Mouse (Mus musculus): Measurements from ENCODE around the gene Sbds. TPM values are rescaled to one million over a fixed set of nuclear protein-coding genes. Genes with fewer than 3 reads are reported as not detected.
A peak's percentile ranks its signal among the peaks of the same experiment; 100 is the strongest.

Gene Sbds
- 100 to 1,000 TPM; 102 to 134 TPM for polyA plus RNA-seq (2017; shearing (Covaris generic))

- peak; percentile 74 for ATAC-seq
Observed at GRCm38 (mm10) chr5:130255017-130255720, at the start of gene Sbds, which contains the start of gene Tyw1. Gene Sbds, minus strand, starts transcription at chr5:130255530. Gene Tyw1, plus strand, starts transcription at chr5:130255619.

GRCm38 (mm10) chr5:130303611-130304010 lies 48.3 kb upstream of the Sbds start:
- ATAC-seq = no peak

GRCm38 (mm10) chr5:130299526-130299925 lies 44.2 kb upstream of the Sbds start:
- no peak for ATAC-seq

GRCm38 (mm10) chr5:130298831-130299460 lies 43.6 kb upstream of the Sbds start:
- no peak for ATAC-seq

GRCm38 (mm10) chr5:130296071-130296470 lies 40.7 kb upstream of the Sbds start:
- no peak for ATAC-seq

- ATAC-seq = no peak
Observed at GRCm38 (mm10) chr5:130294598-130294997, 39.3 kb upstream of the Sbds start.

GRCm38 (mm10) chr5:130293941-130294340 lies 38.6 kb upstream of the Sbds start:
- ATAC-seq = no peak

GRCm38 (mm10) chr5:130292976-130293375 lies 37.6 kb upstream of the Sbds start:
- ATAC-seq = no peak

- no peak for ATAC-seq
Observed at GRCm38 (mm10) chr5:130290775-130291174, 35.4 kb upstream of the Sbds start.

- ATAC-seq = no peak
Observed at GRCm38 (mm10) chr5:130290242-130290641, 34.9 kb upstream of the Sbds start.

- no peak for ATAC-seq
Observed at GRCm38 (mm10) chr5:130288106-130288505, 32.8 kb upstream of the Sbds start.

GRCm38 (mm10) chr5:130283079-130283732 lies 27.9 kb upstream of the Sbds start:
- no peak for ATAC-seq

- ATAC-seq = no peak
Observed at GRCm38 (mm10) chr5:130278011-130278472, 22.7 kb upstream of the Sbds start.

GRCm38 (mm10) chr5:130275509-130275908 lies 20.2 kb upstream of the Sbds start:
- ATAC-seq = peak; percentile 49

GRCm38 (mm10) chr5:130273046-130273445 lies 17.7 kb upstream of the Sbds start:
- no peak for ATAC-seq

- no peak for ATAC-seq
Observed at GRCm38 (mm10) chr5:130272344-130272743, 17.0 kb upstream of the Sbds start.

GRCm38 (mm10) chr5:130268976-130269375 lies 13.6 kb upstream of the Sbds start:
- no peak for ATAC-seq

GRCm38 (mm10) chr5:130267316-130267715 lies 12.0 kb upstream of the Sbds start:
- no peak for ATAC-seq

- ATAC-seq = no peak
Observed at GRCm38 (mm10) chr5:130266651-130267050, 11.3 kb upstream of the Sbds start.

- no peak for ATAC-seq
Observed at GRCm38 (mm10) chr5:130264433-130265005, 9.2 kb upstream of the Sbds start.

- no peak for ATAC-seq
Observed at GRCm38 (mm10) chr5:130263454-130263853, 8.1 kb upstream of the Sbds start.

- ATAC-seq = no peak
Observed at GRCm38 (mm10) chr5:130257303-130257702, 2.0 kb upstream of the Sbds start.

- ATAC-seq = peak; percentile 88
Observed at GRCm38 (mm10) chr5:130256678-130257271, 1.4 kb upstream of the Sbds start.

Data from activated CD4-positive, CD25-positive, alpha-beta regulatory T cell, adult 4 months (primary cell).